Mouse (Mus musculus): ENCODE measurements around the gene Gm10160. TPM values are rescaled to one million over a fixed set of nuclear protein-coding genes. Genes with fewer than 3 reads are reported as not detected.

The Gm10160 gene
- polyA plus RNA-seq, 1 experiment from 2014 or later = not detected

DNA sequence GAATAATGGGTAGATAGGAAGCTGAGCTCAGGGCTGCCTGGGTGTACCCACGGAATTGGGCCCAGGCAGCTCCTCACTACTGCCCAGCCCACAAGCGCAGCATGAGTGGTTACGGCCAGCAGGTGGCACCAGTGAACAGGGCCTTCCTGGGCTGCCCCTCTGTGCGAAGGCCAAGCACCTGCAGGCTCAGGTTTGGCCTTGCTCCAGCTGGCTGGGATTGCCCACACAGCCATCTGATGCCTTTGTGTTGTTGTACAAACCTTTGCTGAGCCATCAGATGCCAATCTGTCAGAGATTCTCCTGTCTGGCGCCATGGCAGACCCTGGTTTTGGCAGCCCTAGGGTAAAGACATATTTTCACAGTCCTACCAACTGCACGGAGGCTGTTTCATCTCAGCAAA is 12.6 kb upstream of the Gm10160 start:
- H3K9me3 ChIP-seq (replicated peaks) = no peaks in the 10 kb centered on the region
- no peaks in the 10 kb centered on the region for H3K4me1 ChIP-seq
- H3K27ac ChIP-seq (replicated peaks) = no peak overlapping the region
- H3K9ac ChIP-seq (replicated peaks) = no peak overlapping the region
- H3K4me3 ChIP-seq (replicated peaks) = no peak overlapping the region
- no peaks in the 10 kb centered on the region for H3K36me3 ChIP-seq
- no peaks in the 10 kb centered on the region for H3K27me3 ChIP-seq (replicated peaks)
- no peak overlapping the region for H3K4me2 ChIP-seq
- ATAC-seq (ENCODE audit: low FRiP score) = peak; percentile 61; the same call in 1 of the 2 replicates
- 22% methylated on average over 6 of the region's 6 CpGs for WGBS

DNA sequence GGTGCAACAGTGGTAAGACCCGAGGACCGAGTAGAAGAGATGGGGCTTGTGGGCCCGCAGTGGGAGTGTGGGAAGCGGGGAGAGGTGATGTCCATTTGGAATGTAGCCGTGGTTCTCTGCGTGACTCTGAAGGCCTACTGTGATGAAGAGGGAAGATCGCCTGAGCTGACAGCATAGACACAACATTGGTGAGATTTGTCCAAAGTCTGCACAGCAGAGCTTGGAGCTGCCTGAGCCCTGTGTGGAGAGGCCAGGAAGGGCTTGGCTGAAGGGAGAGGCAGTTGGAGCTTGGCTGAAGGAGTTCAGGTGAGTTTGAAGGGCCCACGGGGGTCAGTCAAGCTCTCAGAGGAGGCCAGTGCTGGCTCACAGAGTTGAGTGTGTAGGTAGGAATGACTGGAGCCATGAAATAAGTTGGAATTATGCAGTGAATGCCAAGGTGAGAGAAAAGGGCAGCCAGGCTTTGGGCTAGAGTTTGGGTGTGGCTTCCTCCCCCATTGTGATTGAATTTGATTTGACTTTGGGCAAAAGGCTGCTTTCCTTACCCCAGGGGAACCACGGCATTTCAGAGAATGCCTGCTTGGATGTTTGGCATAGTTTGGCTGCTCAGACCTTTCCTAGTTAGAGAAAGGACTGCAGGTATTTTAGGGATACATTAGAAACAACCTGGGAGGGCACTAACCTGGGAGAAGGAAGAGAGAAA is 11.8 kb upstream of the Gm10160 start:
- H3K27me3 ChIP-seq (replicated peaks) = no peaks in the 10 kb centered on the region
- no peaks in the 10 kb centered on the region for H3K4me1 ChIP-seq
- no peak overlapping the region for H3K4me2 ChIP-seq
- H3K4me3 ChIP-seq (replicated peaks) = no peak overlapping the region
- H3K36me3 ChIP-seq = no peaks in the 10 kb centered on the region
- H3K9ac ChIP-seq (replicated peaks) = no peak overlapping the region
- no peaks in the 10 kb centered on the region for H3K9me3 ChIP-seq (replicated peaks)
- WGBS = 92% methylated on average over 9 of the region's 9 CpGs
- no peak overlapping the region for H3K27ac ChIP-seq (replicated peaks)
- ATAC-seq (ENCODE audit: low FRiP score) = no peak

DNA sequence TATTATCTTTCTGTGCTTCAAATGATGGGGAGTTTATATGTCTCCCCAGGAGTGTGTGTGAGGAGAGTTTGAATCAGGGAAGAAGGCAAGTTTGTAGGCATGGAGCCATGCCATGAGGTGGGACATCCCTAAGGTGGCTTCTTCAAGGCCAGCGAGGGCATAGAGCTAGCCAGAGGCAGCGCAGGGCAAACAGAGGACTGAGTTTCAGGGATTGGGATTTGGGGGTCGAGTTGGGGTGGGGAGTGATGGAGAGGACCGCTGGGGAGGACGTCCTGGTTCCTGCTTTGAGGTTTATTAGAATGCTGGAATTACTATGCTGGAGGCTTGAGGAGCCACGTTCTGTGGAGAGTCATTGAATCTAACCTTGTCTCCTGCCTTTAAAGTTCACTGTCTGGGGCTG is 10.3 kb upstream of the Gm10160 start:
- 98% methylated on average over 6 of the region's 6 CpGs for WGBS

DNA sequence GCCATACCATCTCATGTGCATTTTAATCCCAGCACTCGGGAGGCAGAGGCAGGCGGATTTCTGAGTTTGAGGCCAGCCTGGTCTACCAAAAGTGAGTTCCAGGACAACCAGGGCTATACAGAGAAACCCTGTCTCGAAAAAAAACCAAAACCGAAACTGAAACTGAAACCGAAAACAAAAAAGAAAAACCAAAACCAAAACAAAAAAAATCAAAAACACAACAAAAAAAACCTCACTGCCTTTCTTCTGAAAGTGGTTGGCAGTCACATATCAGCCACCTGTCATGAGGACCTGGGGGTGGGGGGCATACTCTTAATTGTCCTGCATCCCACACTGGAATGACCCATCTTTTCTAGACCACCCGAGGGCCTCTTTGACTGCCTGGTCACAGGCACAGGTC is 9.0 kb upstream of the Gm10160 start:
- Histone ChIP-seq H3K36me3 (no peaks in the 10 kb centered on the region), H3K27me3 (replicated peaks) (peaks cover 2% of the 10 kb centered on the region), H3K4me2 (no peak overlapping the region), H3K9ac (replicated peaks) (no peak overlapping the region), H3K4me1 (peaks cover 16% of the 10 kb centered on the region), H3K4me3 (replicated peaks) (no peak overlapping the region), H3K27ac (replicated peaks) (no peak overlapping the region), H3K9me3 (replicated peaks) (no peaks in the 10 kb centered on the region)
- WGBS = 87% methylated on average over 6 of the region's 6 CpGs
- no peak for ATAC-seq (ENCODE audit: low FRiP score)

More for the DNA sequence above, 10.3 kb upstream of the Gm10160 start:
- Histone ChIP-seq H3K4me2 (no peak overlapping the region), H3K27ac (replicated peaks) (no peak overlapping the region), H3K27me3 (replicated peaks) (no peaks in the 10 kb centered on the region), H3K4me3 (replicated peaks) (no peak overlapping the region), H3K36me3 (no peaks in the 10 kb centered on the region), H3K9ac (replicated peaks) (no peak overlapping the region), H3K4me1 (0 out of 2 replicates have a peak, but pooled peaks cover 3% of the 10 kb centered on the region), H3K9me3 (replicated peaks) (no peaks in the 10 kb centered on the region)
- ATAC-seq (ENCODE audit: low FRiP score) = no peak

DNA sequence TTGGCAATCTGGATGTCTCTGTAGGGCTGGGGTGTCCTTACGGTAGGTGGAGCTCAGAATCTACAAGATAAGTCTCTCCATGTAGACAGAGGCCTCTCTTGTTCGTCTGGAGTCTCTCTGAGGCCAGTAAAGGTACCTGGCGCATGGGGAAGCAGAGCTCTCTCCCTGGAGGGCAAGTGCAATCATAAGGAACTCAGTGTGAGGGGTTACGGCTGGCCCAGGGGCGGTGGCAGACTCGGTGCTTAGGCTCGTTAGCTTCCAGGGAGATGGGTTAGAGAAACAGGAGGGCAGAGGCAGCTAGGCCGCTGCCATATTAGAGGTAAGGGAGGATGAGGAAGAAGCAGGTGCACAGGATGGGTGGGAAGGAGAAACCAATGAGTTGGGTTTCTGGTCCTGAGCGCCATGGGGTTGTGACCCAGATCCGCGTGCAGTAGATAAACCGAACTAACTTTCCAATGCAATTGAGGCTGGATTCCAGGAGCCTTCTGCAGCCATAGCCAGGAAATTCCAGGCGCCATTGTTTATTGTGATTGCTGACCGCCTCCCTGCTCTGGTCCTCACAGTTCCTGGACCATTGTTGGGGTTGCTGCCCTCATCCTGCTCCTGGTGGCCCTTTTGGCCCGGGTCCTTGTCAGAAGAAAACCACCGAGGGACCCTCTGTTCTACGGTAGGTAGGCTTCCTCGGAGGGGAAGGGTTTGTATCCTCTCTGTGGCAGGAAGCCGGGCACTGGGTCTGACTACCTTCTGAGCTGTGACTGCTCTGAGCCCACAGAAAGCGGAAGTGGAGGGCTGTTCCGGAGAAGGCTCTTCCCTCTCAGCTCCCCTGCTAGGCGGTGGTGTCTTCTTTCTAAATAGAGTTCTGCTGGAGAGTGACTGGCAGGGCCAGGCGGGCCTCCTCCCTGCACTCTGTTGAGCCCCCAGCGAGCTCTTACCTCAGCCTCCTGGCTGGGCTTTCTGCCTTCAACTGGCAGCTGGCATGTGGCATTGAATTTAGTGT is 7.3 kb upstream of the Gm10160 start:
- no peak for ATAC-seq (ENCODE audit: low FRiP score)
- Histone ChIP-seq H3K27me3 (replicated peaks) (peaks cover 7% of the 10 kb centered on the region), H3K36me3 (no peaks in the 10 kb centered on the region), H3K9ac (replicated peaks) (no peak overlapping the region), H3K4me1 (peaks cover 29% of the 10 kb centered on the region), H3K9me3 (replicated peaks) (no peaks in the 10 kb centered on the region), H3K27ac (replicated peaks) (no peak overlapping the region), H3K4me2 (no peak overlapping the region), H3K4me3 (replicated peaks) (no peak overlapping the region)
- WGBS = 74% methylated on average over 24 of the region's 24 CpGs

DNA sequence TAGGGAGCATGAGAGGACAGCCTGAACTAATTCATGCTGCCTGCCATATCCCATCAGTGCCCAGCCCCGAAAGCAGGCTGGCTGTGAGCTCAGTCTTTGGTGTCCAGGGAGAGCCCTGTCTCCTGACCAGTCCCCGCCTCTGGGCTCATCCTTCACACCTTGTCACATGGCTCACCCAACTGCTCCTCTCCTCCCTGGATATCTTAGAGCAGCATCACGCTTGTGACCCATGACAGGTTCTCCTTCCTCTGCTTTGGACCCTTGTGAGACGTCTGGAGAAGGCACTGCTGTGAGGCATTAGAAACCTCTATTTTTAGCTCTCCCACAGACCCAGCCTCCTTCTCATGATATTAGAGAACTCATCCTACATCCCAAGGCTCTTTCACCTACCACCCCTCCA is 6.3 kb upstream of the Gm10160 start:
- Histone ChIP-seq H3K4me3 (replicated peaks) (no peak overlapping the region), H3K27me3 (replicated peaks) (peaks cover 13% of the 10 kb centered on the region), H3K4me1 (peaks cover 30% of the 10 kb centered on the region), H3K4me2 (no peak overlapping the region), H3K27ac (replicated peaks) (no peak overlapping the region), H3K9me3 (replicated peaks) (no peaks in the 10 kb centered on the region), H3K36me3 (no peaks in the 10 kb centered on the region), H3K9ac (replicated peaks) (no peak overlapping the region)
- ATAC-seq (ENCODE audit: low FRiP score) = no peak
- 86% methylated on average over 4 of the region's 4 CpGs for WGBS

DNA sequence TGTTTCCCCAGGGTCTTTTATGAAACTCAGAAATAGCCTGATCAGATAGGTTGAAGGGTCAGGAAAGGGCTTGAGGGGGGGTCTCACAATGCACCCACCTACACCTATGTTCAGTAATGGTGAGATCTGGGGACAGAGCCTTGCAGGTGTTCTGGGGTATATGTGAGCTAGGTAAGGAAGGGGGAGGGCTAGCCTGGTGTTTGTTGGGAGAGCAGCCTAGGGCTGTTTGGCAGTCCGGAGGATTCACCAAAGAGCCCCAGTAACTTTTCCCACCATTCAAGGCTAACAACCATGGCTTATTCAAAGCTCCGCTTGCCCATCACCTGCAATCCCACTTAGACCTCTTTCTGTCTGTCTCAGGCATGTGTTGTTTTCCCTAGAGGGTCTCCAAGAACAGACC is 5.9 kb upstream of the Gm10160 start:
- Histone ChIP-seq H3K4me1 (peaks cover 30% of the 10 kb centered on the region), H3K9me3 (replicated peaks) (no peaks in the 10 kb centered on the region), H3K4me3 (replicated peaks) (no peak overlapping the region), H3K27me3 (replicated peaks) (peaks cover 13% of the 10 kb centered on the region), H3K27ac (replicated peaks) (no peak overlapping the region), H3K4me2 (no peak overlapping the region), H3K9ac (replicated peaks) (no peak overlapping the region), H3K36me3 (no peaks in the 10 kb centered on the region)
- ATAC-seq (ENCODE audit: low FRiP score) = no peak
- whole genome bisulfite sequencing = 80% methylated on average over 2 of the region's 2 CpGs

DNA sequence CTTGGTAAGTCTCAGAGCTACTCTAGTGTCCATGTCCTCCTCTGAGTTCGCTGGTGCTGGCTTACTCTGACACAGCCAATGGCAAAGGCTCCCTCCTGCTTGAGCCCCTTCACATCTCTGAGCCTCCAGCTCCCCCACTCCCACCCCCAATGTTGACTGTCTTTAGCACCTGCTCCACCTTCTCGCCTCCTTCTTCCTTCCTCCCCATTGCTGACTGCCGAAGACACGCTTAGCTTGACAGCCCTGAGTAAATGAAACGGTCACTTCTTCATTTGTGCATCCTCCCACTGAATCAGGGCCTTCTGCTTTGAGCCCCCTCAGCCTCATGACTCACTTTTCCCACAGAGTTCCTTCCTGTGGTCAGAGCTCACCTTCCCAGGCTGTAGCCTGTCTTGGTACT is 5.4 kb upstream of the Gm10160 start:
- Histone ChIP-seq H3K9ac (replicated peaks) (no peak overlapping the region), H3K4me2 (peak overlapping the region; percentile 87), H3K36me3 (no peaks in the 10 kb centered on the region), H3K27me3 (replicated peaks) (peaks cover 13% of the 10 kb centered on the region), H3K27ac (replicated peaks) (no peak overlapping the region), H3K4me3 (replicated peaks) (peak overlapping the region; percentile 0; the same call in 1 of the 2 replicates), H3K9me3 (replicated peaks) (no peaks in the 10 kb centered on the region), H3K4me1 (peaks cover 30% of the 10 kb centered on the region)
- WGBS = 80% methylated on average over 5 of the region's 5 CpGs
- ATAC-seq (ENCODE audit: low FRiP score) = no peak

DNA sequence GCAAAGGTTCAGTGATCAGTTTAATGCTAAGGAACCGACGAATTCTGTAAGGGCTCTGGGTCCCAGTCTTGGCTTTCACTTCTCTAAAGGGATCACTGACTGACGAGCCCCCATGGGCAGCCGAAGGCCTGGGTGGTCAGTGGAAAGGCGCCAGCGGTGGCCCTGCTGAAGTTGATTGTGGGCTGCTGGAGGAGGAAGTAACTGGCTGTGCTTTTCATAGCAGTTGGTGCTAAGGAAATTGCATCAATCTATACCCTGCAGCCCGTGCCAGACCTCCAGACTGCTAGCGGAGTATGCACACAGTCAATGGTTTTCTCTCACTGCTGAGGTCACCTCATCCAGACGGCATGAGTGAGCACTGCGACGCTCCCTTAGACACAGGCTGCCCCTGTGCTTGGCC is 4.5 kb upstream of the Gm10160 start:
- no peaks in the 10 kb centered on the region for H3K36me3 ChIP-seq
- ATAC-seq (ENCODE audit: low FRiP score) = no peak
- H3K27ac ChIP-seq (replicated peaks) = no peak overlapping the region
- peak overlapping the region; percentile 58 for H3K9ac ChIP-seq (replicated peaks)
- peaks cover 30% of the 10 kb centered on the region for H3K4me1 ChIP-seq
- peak overlapping the region; percentile 52 for H3K4me3 ChIP-seq (replicated peaks)
- H3K9me3 ChIP-seq (replicated peaks) = no peaks in the 10 kb centered on the region
- H3K27me3 ChIP-seq (replicated peaks) = peaks cover 13% of the 10 kb centered on the region
- peak overlapping the region; percentile 87 for H3K4me2 ChIP-seq
- 47% methylated on average over 11 of the region's 11 CpGs for WGBS

DNA sequence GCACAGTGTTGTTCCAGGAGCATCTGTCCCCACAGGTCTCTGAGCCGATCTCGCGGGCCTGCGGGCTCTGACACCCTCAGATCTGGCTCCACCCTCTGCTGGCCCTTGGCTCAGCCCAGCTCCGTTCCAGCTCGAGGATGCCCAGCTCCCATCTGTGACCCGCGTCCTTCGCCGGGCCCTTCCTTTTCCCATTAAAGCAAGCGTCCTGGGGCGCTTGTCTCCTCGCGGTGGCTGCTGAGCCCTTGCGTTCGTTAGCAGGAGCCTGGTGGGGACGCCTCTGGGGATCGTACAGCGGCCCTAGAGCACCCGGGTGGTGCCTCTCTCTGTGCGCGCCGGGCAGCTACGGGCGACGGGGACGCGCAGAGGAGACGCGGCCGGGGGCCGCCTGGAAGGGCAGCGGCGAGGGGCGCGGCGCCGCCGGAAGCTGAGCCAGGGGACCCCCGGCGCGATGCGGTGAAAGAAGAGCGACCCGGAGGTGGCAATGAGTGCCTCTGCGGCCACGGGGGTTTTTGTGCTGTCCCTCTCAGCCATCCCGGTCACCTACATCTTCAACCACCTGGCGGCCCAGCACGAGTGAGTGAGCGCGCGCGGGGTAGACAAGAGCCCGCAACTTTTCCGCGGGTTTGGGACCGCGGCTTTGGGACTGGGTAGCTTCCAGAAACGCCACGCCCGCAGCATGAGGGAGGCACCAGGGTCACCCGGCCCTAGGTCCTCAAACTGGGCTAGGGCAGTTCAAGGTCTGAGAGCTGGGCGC is 3.6 kb upstream of the Gm10160 start, which contains the start of gene Tm6sf1:
TSS of gene Tm6sf1 (plus strand) at position 34 of the 754 bp plus-strand sequence.
- peak; percentile 84 for ATAC-seq (ENCODE audit: low FRiP score)
- H3K4me1 ChIP-seq = peaks cover 30% of the 10 kb centered on the region
- peak within 1 kb of the TSS; percentile 87 for H3K4me2 ChIP-seq
- no peaks in the 10 kb centered on the region for H3K36me3 ChIP-seq
- peaks cover 13% of the 10 kb centered on the region for H3K27me3 ChIP-seq (replicated peaks)
- peak within 1 kb of the TSS; percentile 58 for H3K9ac ChIP-seq (replicated peaks)
- H3K27ac ChIP-seq (replicated peaks) = peak within 1 kb of the TSS; percentile 48; the same call in 1 of the 2 replicates
- peak within 1 kb of the TSS; percentile 52 for H3K4me3 ChIP-seq (replicated peaks)
- no peaks in the 10 kb centered on the region for H3K9me3 ChIP-seq (replicated peaks)
- under 1% methylated on average over 64 of the region's 64 CpGs for WGBS

DNA sequence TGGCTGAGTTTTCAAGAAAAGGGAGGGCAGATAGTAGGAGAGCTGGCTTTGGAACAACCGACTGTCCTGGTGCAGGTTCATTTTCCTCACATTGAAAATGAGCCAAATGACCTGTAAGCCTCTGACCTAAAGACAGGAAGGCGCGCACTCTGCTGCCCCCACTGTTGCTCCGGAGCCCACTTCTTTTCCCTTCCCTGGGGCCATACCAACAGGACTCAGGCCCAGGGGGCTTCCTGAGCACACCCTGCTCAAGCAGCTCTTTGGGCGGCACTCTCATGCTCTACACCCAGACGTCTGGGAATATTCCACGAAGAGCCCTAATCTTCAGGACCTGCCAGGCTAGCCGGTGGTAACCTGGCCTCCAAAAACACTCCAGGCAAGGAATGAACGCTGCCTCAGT is 2.6 kb upstream of the Gm10160 start:
- Histone ChIP-seq H3K27me3 (replicated peaks) (peaks cover 13% of the 10 kb centered on the region), H3K36me3 (no peaks in the 10 kb centered on the region), H3K27ac (replicated peaks) (no peak overlapping the region), H3K9ac (replicated peaks) (peak overlapping the region; percentile 58; the same call in 1 of the 2 replicates), H3K4me1 (peaks cover 30% of the 10 kb centered on the region), H3K4me2 (peak overlapping the region; percentile 87), H3K4me3 (replicated peaks) (peak overlapping the region; percentile 52), H3K9me3 (replicated peaks) (no peaks in the 10 kb centered on the region)
- ATAC-seq (ENCODE audit: low FRiP score) = peak; percentile 19; the same call in 1 of the 2 replicates
- 6% methylated on average over 9 of the region's 9 CpGs for WGBS

Measured in neural tube, embryonic 15.5 days (tissue).